Mouse (Mus musculus) forebrain, postnatal 0 days (tissue): ENCODE measurements around the gene Dtx2. TPM values are rescaled to one million over a fixed set of nuclear protein-coding genes. Genes with fewer than 3 reads are reported as not detected.
"Not testable (repeated sequence)": the region's sequence is repeated elsewhere in the genome, so short reads cannot be mapped to it uniquely, and the experiment has no call there.

Experiments used
- ATAC-seq: fragments of 200-750 bp; cut with Nextera tagmentation; 2 replicates; pipeline ENCODE4 v1.8.0; 2017; ENCODE audit warnings: mild to moderate bottlenecking, moderate library complexity
- DNase-seq: peaks from one replicate; pipeline ENCODE4 v3.0.0-alpha.2; 2015
- H3K27ac ChIP-seq: fragments of 300-500 bp; sonication (generic); 2 replicates; pipeline ENCODE4 v1.5.1; 2014; ENCODE audit warnings: low read depth, mild to moderate bottlenecking, antibody characterized with exemption, low read length, moderate library complexity, mixed read lengths
- H3K27me3 ChIP-seq: fragments of 300-500 bp; sonication (generic); 2 replicates; pipeline ENCODE4 v1.6.1; 2014; ENCODE audit warnings: mild to moderate bottlenecking, low read length, mixed read lengths; ENCODE audit not compliant: insufficient read depth
- H3K36me3 ChIP-seq: fragments of 300-500 bp; sonication (generic); 2 replicates; pipeline ENCODE4 v1.6.1; 2014; ENCODE audit warnings: mild to moderate bottlenecking, moderate library complexity; ENCODE audit not compliant: insufficient read depth
- H3K4me1 ChIP-seq: fragments of 300-500 bp; sonication (generic); 2 replicates; pipeline ENCODE4 v1.6.1; 2014; ENCODE audit warnings: antibody characterized with exemption; ENCODE audit not compliant: insufficient read depth
- H3K4me2 ChIP-seq: fragments of 300-500 bp; sonication (generic); 2 replicates; pipeline ENCODE4 v1.6.1; 2014; ENCODE audit warnings: low read depth, mild to moderate bottlenecking, moderate library complexity
- H3K4me3 ChIP-seq: fragments of 300-500 bp; sonication (generic); 2 replicates; pipeline ENCODE4 v1.5.1; 2014; ENCODE audit warnings: low read depth, low read length, mixed read lengths
- H3K9ac ChIP-seq: fragments of 300-500 bp; sonication (generic); 2 replicates; pipeline ENCODE4 v1.6.1; 2014; ENCODE audit warnings: mild to moderate bottlenecking
- H3K9me3 ChIP-seq: fragments of 300-500 bp; sonication (generic); 2 replicates; pipeline ENCODE4 v1.6.1; 2016; ENCODE audit warnings: low read length
- CTCF ChIP-seq: sonication (generic); IDR thresholded peaks from 2 replicates; pipeline ENCODE4 v1.5.1; 2016; ENCODE audit warnings: antibody characterized with exemption, control low read depth, low read depth
- WGBS: fragments of 180-500 bp; shearing (Covaris S2); extraction: QIAGEN DNeasy Blood & Tissue Kit; methylation state at CpG from one replicate; pipeline ENCODE4 v1.1.7; 2014; 5-methylcytosine and 5-hydroxymethylcytosine counted together
- polyA plus RNA-seq: library from polyadenylated mRNA; unstranded; fragments of >200 nt; fragmentation: Nextera tagmentation; extraction: Ambion mirVana; gene quantifications from 2 replicates; pipeline ENCODE4 v1.2.1, GENCODE M21; 2015
- total RNA-seq: library from RNA; depleted of rRNA; stranded (reverse); fragments of >200 nt; gene quantifications from 2 replicates; pipeline ENCODE4 v1.2.3, GENCODE M21; 2014

Dtx2 gene
- total and polyA plus RNA-seq, 2 experiments from 2014 or later = 17.6 to 25.3 TPM

GRCm38 (mm10) chr5:136061567-136061966 lies 67.0 kb downstream of the Dtx2 start:
- Histone ChIP-seq H3K4me1 (no peaks in the 10 kb centered on the region), H3K36me3 (no peaks in the 10 kb centered on the region), H3K4me3 (no peak overlapping the region), H3K9ac (no peak overlapping the region), H3K4me2 (no peak overlapping the region), H3K27ac (no peak overlapping the region), H3K27me3 (no peaks in the 10 kb centered on the region), H3K9me3 (no peaks in the 10 kb centered on the region)
- ATAC-seq = peak; percentile 23; the same call in 1 of the 2 replicates
- peak; percentile 70 for DNase-seq
- peak; percentile 96 for TF ChIP-seq CTCF
- 9% methylated on average over 12 of the region's 12 CpGs for WGBS

GRCm38 (mm10) chr5:136063920-136064319 lies 69.3 kb downstream of the Dtx2 start:
- no peak overlapping the region for H3K9ac ChIP-seq
- 90% methylated on average over 10 of the region's 10 CpGs for WGBS

GRCm38 (mm10) chr5:136066404-136067148 lies 72.0 kb downstream of the Dtx2 start:
- H3K4me3 ChIP-seq, H3K4me1 ChIP-seq, H3K36me3 ChIP-seq, ATAC-seq, H3K4me2 ChIP-seq, H3K27me3 ChIP-seq, H3K27ac ChIP-seq, H3K9ac ChIP-seq, DNase-seq, H3K9me3 ChIP-seq: not testable (repeated sequence)
- 75% methylated on average over 11 of the region's 11 CpGs for WGBS

More at GRCm38 (mm10) chr5:136063920-136064319, 69.3 kb downstream of the Dtx2 start:
- H3K4me2 ChIP-seq = no peak overlapping the region
- H3K27ac ChIP-seq = no peak overlapping the region
- no peaks in the 10 kb centered on the region for H3K4me1 ChIP-seq
- no peak for ATAC-seq
- no peak for TF ChIP-seq CTCF
- no peak overlapping the region for H3K4me3 ChIP-seq
- no peaks in the 10 kb centered on the region for H3K36me3 ChIP-seq
- no peaks in the 10 kb centered on the region for H3K9me3 ChIP-seq
- H3K27me3 ChIP-seq = no peaks in the 10 kb centered on the region
- no peak for DNase-seq

GRCm38 (mm10) chr5:136069411-136069810 lies 74.8 kb downstream of the Dtx2 start:
- Histone ChIP-seq H3K4me1 (no peaks in the 10 kb centered on the region), H3K4me2 (no peak overlapping the region), H3K27me3 (no peaks in the 10 kb centered on the region; the same call in 1 of the 2 replicates), H3K36me3 (no peaks in the 10 kb centered on the region), H3K9me3 (no peaks in the 10 kb centered on the region), H3K4me3 (no peak overlapping the region), H3K9ac (no peak overlapping the region), H3K27ac (no peak overlapping the region)
- ATAC-seq = no peak
- DNase-seq = no peak
- TF ChIP-seq CTCF = no peak
- 74% methylated on average over 2 of the region's 2 CpGs for WGBS

GRCm38 (mm10) chr5:136073051-136073450 lies 78.5 kb downstream of the Dtx2 start:
- no peak for ATAC-seq
- WGBS = 44% methylated on average over 6 of the region's 6 CpGs

GRCm38 (mm10) chr5:136073526-136073925 lies 78.9 kb downstream of the Dtx2 start:
- TF ChIP-seq CTCF = no peak
- no peak overlapping the region for H3K27ac ChIP-seq
- no peak overlapping the region for H3K9ac ChIP-seq
- DNase-seq (no peak), ATAC-seq (no peak)
- no peak overlapping the region for H3K4me2 ChIP-seq
- no peak overlapping the region for H3K4me3 ChIP-seq
- H3K4me1 ChIP-seq = 0 out of 2 replicates have a peak, but pooled peaks cover 5% of the 10 kb centered on the region
- WGBS = 65% methylated on average over 11 of the region's 11 CpGs
- no peaks in the 10 kb centered on the region for H3K36me3 ChIP-seq
- no peaks in the 10 kb centered on the region; the same call in 1 of the 2 replicates for H3K27me3 ChIP-seq
- no peaks in the 10 kb centered on the region for H3K9me3 ChIP-seq

More at GRCm38 (mm10) chr5:136073051-136073450, 78.5 kb downstream of the Dtx2 start:
- no peak overlapping the region for H3K9ac ChIP-seq
- no peaks in the 10 kb centered on the region for H3K9me3 ChIP-seq
- H3K36me3 ChIP-seq = no peaks in the 10 kb centered on the region
- no peak for TF ChIP-seq CTCF
- H3K27ac ChIP-seq = no peak overlapping the region
- H3K4me1 ChIP-seq = 0 out of 2 replicates have a peak, but pooled peaks cover 5% of the 10 kb centered on the region
- no peak overlapping the region for H3K4me2 ChIP-seq
- no peak overlapping the region for H3K4me3 ChIP-seq
- no peak for DNase-seq
- no peaks in the 10 kb centered on the region; the same call in 1 of the 2 replicates for H3K27me3 ChIP-seq

- no peak overlapping the region for H3K4me3 ChIP-seq
- 93% methylated on average over 5 of the region's 5 CpGs for WGBS
- ATAC-seq = no peak
Measured at GRCm38 (mm10) chr5:136075076-136075475, 80.5 kb downstream of the Dtx2 start.

More at GRCm38 (mm10) chr5:136075076-136075475, 80.5 kb downstream of the Dtx2 start:
- Histone ChIP-seq H3K27ac (no peak overlapping the region), H3K9me3 (no peaks in the 10 kb centered on the region), H3K36me3 (no peaks in the 10 kb centered on the region), H3K9ac (no peak overlapping the region), H3K4me1 (0 out of 2 replicates have a peak, but pooled peaks cover 5% of the 10 kb centered on the region), H3K4me2 (no peak overlapping the region), H3K27me3 (no peaks in the 10 kb centered on the region; the same call in 1 of the 2 replicates)
- TF ChIP-seq CTCF = no peak
- no peak for DNase-seq
